Mouse (Mus musculus) liver, embryonic 14.5 days (tissue): ENCODE measurements at regions not wholly inside any gene's neighbourhood (a gene's known extent, or its start where the extent isn't known, plus 50 kb on each side); places are given as distances from the start of the nearest gene placed in this dataset.

Source experiments
- ATAC-seq: fragments of 200-750 bp; cut with Nextera tagmentation; 2 replicates; pipeline ENCODE4 v1.8.0; 2017; ENCODE audit warnings: moderate number of reproducible peaks, mild to moderate bottlenecking, moderate library complexity; ENCODE audit not compliant: insufficient read depth
- DNase-seq, 3 experiments: peaks; one replicate each; pipeline ENCODE4 v3.0.0-alpha.2; 2012 to 2013; ENCODE audit warnings: low read depth in 3 of 3, low spot score in 3 of 3
- H3K27ac ChIP-seq: fragments of 300-500 bp; sonication (generic); 2 replicates; pipeline ENCODE4 v1.5.1; 2014; ENCODE audit warnings: moderate library complexity, mild to moderate bottlenecking, control low read depth, inconsistent platforms
- H3K27me3 ChIP-seq: fragments of 300-500 bp; sonication (generic); 2 replicates; pipeline ENCODE4 v1.6.1; 2014; ENCODE audit warnings: mild to moderate bottlenecking, low read length, moderate library complexity; ENCODE audit not compliant: control insufficient read depth, insufficient read depth
- H3K36me3 ChIP-seq: fragments of 300-500 bp; sonication (generic); replicated peaks from 2 replicates; pipeline ENCODE4 v1.6.1; 2014; ENCODE audit warnings: low read depth; ENCODE audit not compliant: control insufficient read depth, insufficient read depth
- H3K4me1 ChIP-seq, 2 experiments: fragments of 200-500 bp in 1 of 2; fragments of 300-500 bp in 1 of 2; sonication (generic) in 1 of 2; replicated peaks; 2 replicates each; pipeline ENCODE4 v1.6.1; 2012 to 2014; ENCODE audit warnings: antibody characterized with exemption in 1 of 2, inconsistent platforms in 1 of 2, low read length in 1 of 2; ENCODE audit not compliant: control insufficient read depth in 2 of 2, insufficient read depth in 2 of 2
- H3K4me2 ChIP-seq: fragments of 300-500 bp; sonication (generic); 2 replicates; pipeline ENCODE4 v1.6.1; 2014; ENCODE audit warnings: low read depth, mild to moderate bottlenecking, control low read depth, moderate library complexity
- H3K4me3 ChIP-seq, 2 experiments: fragments of 200-500 bp in 1 of 2; fragments of 300-500 bp in 1 of 2; sonication (generic) in 1 of 2; 2 replicates each; pipeline ENCODE4 v1.5.1; 2012 to 2014; ENCODE audit warnings: low read depth in 2 of 2, low read length in 2 of 2, mild to moderate bottlenecking in 2 of 2, control low read depth in 1 of 2, inconsistent platforms in 1 of 2, moderate library complexity in 1 of 2; ENCODE audit not compliant: insufficient read depth in 1 of 2
- H3K9ac ChIP-seq: fragments of 300-500 bp; sonication (generic); replicated peaks from 2 replicates; pipeline ENCODE4 v1.6.1; 2014; ENCODE audit warnings: mild to moderate bottlenecking, control low read depth, moderate library complexity
- H3K9me3 ChIP-seq: fragments of 300-500 bp; sonication (generic); 2 replicates; pipeline ENCODE4 v1.6.1; 2016; ENCODE audit warnings: low read length, mixed read lengths; ENCODE audit not compliant: control insufficient read depth
- CTCF ChIP-seq: IDR thresholded peaks from 2 replicates; pipeline ENCODE4 v1.5.1; 2016; ENCODE audit warnings: antibody characterized with exemption, low read depth, control low read depth
- EP300 ChIP-seq: IDR thresholded peaks from 2 replicates; pipeline ENCODE4 v1.6.1; 2016; ENCODE audit warnings: antibody characterized with exemption, low read depth
- WGBS: fragments of 180-500 bp; shearing (Covaris S2); extraction: QIAGEN DNeasy Blood & Tissue Kit; methylation state at CpG from one replicate; pipeline ENCODE4 v1.1.7; 2014; ENCODE audit not compliant: insufficient replicate concordance; 5-methylcytosine and 5-hydroxymethylcytosine counted together

- no peak for DNase-seq
- no peak overlapping the region for H3K4me2 ChIP-seq
- H3K36me3 ChIP-seq: no peaks in the 10 kb centered on the region
- H3K4me1 ChIP-seq: no peaks in the 10 kb centered on the region
- H3K27me3 ChIP-seq: no peaks in the 10 kb centered on the region
- TF ChIP-seq CTCF (no peak), EP300 (no peak)
- WGBS: 27% methylated on average over 3 of the region's 3 CpGs
- no peak overlapping the region for H3K9ac ChIP-seq
- H3K27ac ChIP-seq: no peak overlapping the region
- no peak overlapping the region for H3K4me3 ChIP-seq
- ATAC-seq: no peak
- H3K9me3 ChIP-seq: no peaks in the 10 kb centered on the region
Observed at GRCm38 (mm10) chr2:161429294-161429693, 320.4 kb upstream of the Chd6 start.

- ATAC-seq (no peak), DNase-seq (no peak)
- no peak overlapping the region for H3K9ac ChIP-seq
- H3K4me2 ChIP-seq: no peak overlapping the region
- H3K36me3 ChIP-seq: no peaks in the 10 kb centered on the region
- no peaks in the 10 kb centered on the region for H3K9me3 ChIP-seq
- no peak overlapping the region for H3K27ac ChIP-seq
- no peaks in the 10 kb centered on the region for H3K4me1 ChIP-seq
- H3K27me3 ChIP-seq: no peaks in the 10 kb centered on the region
- TF ChIP-seq CTCF (no peak), EP300 (no peak)
- no peak overlapping the region for H3K4me3 ChIP-seq
- WGBS: 28% methylated on average over 3 of the region's 3 CpGs
Observed at GRCm38 (mm10) chr2:161425587-161425986, 316.7 kb upstream of the Chd6 start.

GRCm38 (mm10) chr2:161418062-161418461, 309.2 kb upstream of the Chd6 start:
- no peaks in the 10 kb centered on the region for H3K4me1 ChIP-seq
- H3K36me3 ChIP-seq: no peaks in the 10 kb centered on the region
- ATAC-seq: no peak
- no peak overlapping the region for H3K4me2 ChIP-seq
- no peak for DNase-seq
- H3K4me3 ChIP-seq: no peak overlapping the region
- no peak overlapping the region for H3K27ac ChIP-seq
- 58% methylated on average over 7 of the region's 7 CpGs for WGBS
- TF ChIP-seq EP300 (no peak), CTCF (no peak)
- H3K9me3 ChIP-seq: no peaks in the 10 kb centered on the region
- no peak overlapping the region for H3K9ac ChIP-seq
- no peaks in the 10 kb centered on the region for H3K27me3 ChIP-seq

GRCm38 (mm10) chr2:161416218-161416927, 307.5 kb upstream of the Chd6 start:
- Histone ChIP-seq H3K4me1 (no peaks in the 10 kb centered on the region), H3K9ac (no peak overlapping the region), H3K27ac (no peak overlapping the region), H3K4me2 (no peak overlapping the region), H3K27me3 (no peaks in the 10 kb centered on the region), H3K9me3 (no peaks in the 10 kb centered on the region), H3K36me3 (no peaks in the 10 kb centered on the region), H3K4me3 (no peak overlapping the region)
- ATAC-seq (no peak), DNase-seq (no peak)
- TF ChIP-seq EP300 (no peak), CTCF (no peak)
- 66% methylated on average over 13 of the region's 13 CpGs for WGBS

GRCm38 (mm10) chr2:161408306-161408705, 299.4 kb upstream of the Chd6 start:
- ATAC-seq: no peak
- no peak for DNase-seq
- Histone ChIP-seq H3K4me3 (no peak overlapping the region), H3K4me2 (no peak overlapping the region), H3K4me1 (no peaks in the 10 kb centered on the region), H3K36me3 (no peaks in the 10 kb centered on the region), H3K9ac (no peak overlapping the region), H3K27ac (no peak overlapping the region), H3K9me3 (no peaks in the 10 kb centered on the region), H3K27me3 (no peaks in the 10 kb centered on the region)
- 79% methylated on average over 1 of the region's 1 CpGs for WGBS
- TF ChIP-seq EP300: no peak
